Mouse (Mus musculus): Measurements from ENCODE around the gene Kif3a. TPM values are rescaled to one million over a fixed set of nuclear protein-coding genes. Genes with fewer than 3 reads are reported as not detected.

Kif3a gene
- total RNA-seq, 2 experiments from 2014 or later, result 4.6 to 6.3 TPM

GRCm38 (mm10) chr11:53623573-53623972, 56.4 kb downstream of the Kif3a start:
- intact Hi-C loops (cut with DNase I), result no loop called here
- Histone ChIP-seq H3K27ac (no peak overlapping the region), H3K4me3 (no peak overlapping the region)
- no peak for DNase-seq
- TF ChIP-seq CTCF (IDR thresholded peaks at IDR 0.05), result no peak

- intact Hi-C loops (cut with DNase I), result no loop called here
- no peak overlapping the region for H3K27ac ChIP-seq
- peak; percentile 14; the same call in 1 of the 2 replicates for TF ChIP-seq CTCF (IDR thresholded peaks at IDR 0.05)
- no peak for DNase-seq
- no peak overlapping the region for H3K4me3 ChIP-seq
These were observed 56.9 kb downstream of the Kif3a start for GRCm38 (mm10) chr11:53624124-53624523.

GRCm38 (mm10) chr11:53626802-53627373, 59.7 kb downstream of the Kif3a start:
- TF ChIP-seq CTCF (IDR thresholded peaks at IDR 0.05), result no peak
- intact Hi-C loops (cut with DNase I), result loop anchor here (1.0 kb wide), 1 partner anchor 157 kb away; the partner anchor contains the start of gene Gm9837
- no peak overlapping the region for H3K4me3 ChIP-seq
- H3K27ac ChIP-seq, result no peak overlapping the region
- DNase-seq, result no peak

GRCm38 (mm10) chr11:53627859-53628258, 60.7 kb downstream of the Kif3a start:
- intact Hi-C loops (cut with DNase I), result loop anchor here (1.0 kb wide), 1 partner anchor 158 kb away; the partner anchor contains the start of gene Gm9837
- DNase-seq, result peak; percentile 66
- H3K27ac ChIP-seq, result no peak overlapping the region
- peak; percentile 76 for TF ChIP-seq CTCF (IDR thresholded peaks at IDR 0.05)
- H3K4me3 ChIP-seq, result no peak overlapping the region

- Histone ChIP-seq H3K4me3 (no peak overlapping the region), H3K27ac (no peak overlapping the region)
- no peak for DNase-seq
- intact Hi-C loops (cut with DNase I), result no loop called here
- TF ChIP-seq CTCF (IDR thresholded peaks at IDR 0.05), result peak; percentile 35
These were observed 65.0 kb downstream of the Kif3a start for GRCm38 (mm10) chr11:53632122-53632733.

GRCm38 (mm10) chr11:53633644-53634043, 66.5 kb downstream of the Kif3a start:
- intact Hi-C loops (cut with DNase I), result no loop called here
- no peak for TF ChIP-seq CTCF (IDR thresholded peaks at IDR 0.05)
- Histone ChIP-seq H3K27ac (no peak overlapping the region), H3K4me3 (no peak overlapping the region)
- no peak for DNase-seq

- Histone ChIP-seq H3K27ac (no peak within 1 kb of the TSS), H3K4me3 (no peak within 1 kb of the TSS)
- DNase-seq, result no peak
- no peak for TF ChIP-seq CTCF (IDR thresholded peaks at IDR 0.05)
- intact Hi-C loops (cut with DNase I), result no loop called here
These were observed 67.4 kb downstream of the Kif3a start, which contains the start of gene Il13 for GRCm38 (mm10) chr11:53634556-53634955. TSS of gene Il13 (minus strand) at chr11:53634702.

GRCm38 (mm10) chr11:53635590-53636182, 68.5 kb downstream of the Kif3a start:
- Histone ChIP-seq H3K4me3 (peak overlapping the region; percentile 65), H3K27ac (no peak overlapping the region)
- DNase-seq, result no peak
- no peak for TF ChIP-seq CTCF (IDR thresholded peaks at IDR 0.05)
- intact Hi-C loops (cut with DNase I), result no loop called here

GRCm38 (mm10) chr11:53636183-53636646, 69.0 kb downstream of the Kif3a start:
- peak overlapping the region; percentile 65 for H3K4me3 ChIP-seq
- intact Hi-C loops (cut with DNase I), result no loop called here
- peak; percentile 35 for DNase-seq

GRCm38 (mm10) chr11:53637046-53637802, 70.0 kb downstream of the Kif3a start:
- Histone ChIP-seq H3K27ac (no peak overlapping the region), H3K4me3 (no peak overlapping the region)
- DNase-seq, result no peak
- TF ChIP-seq CTCF (IDR thresholded peaks at IDR 0.05), result no peak
- intact Hi-C loops (cut with DNase I), result no loop called here

More at GRCm38 (mm10) chr11:53636183-53636646, 69.0 kb downstream of the Kif3a start:
- no peak for TF ChIP-seq CTCF (IDR thresholded peaks at IDR 0.05)
- H3K27ac ChIP-seq, result no peak overlapping the region

- intact Hi-C loops (cut with DNase I), result no loop called here
- no peak for TF ChIP-seq CTCF (IDR thresholded peaks at IDR 0.05)
These were observed 70.7 kb downstream of the Kif3a start for GRCm38 (mm10) chr11:53637803-53638260.

GRCm38 (mm10) chr11:53642744-53643279, 75.6 kb downstream of the Kif3a start:
- Histone ChIP-seq H3K27ac (no peak overlapping the region), H3K4me3 (no peak overlapping the region)
- no peak for DNase-seq
- intact Hi-C loops (cut with DNase I), result no loop called here
- peak; percentile 25; the same call in 1 of the 2 replicates for TF ChIP-seq CTCF (IDR thresholded peaks at IDR 0.05)

More at GRCm38 (mm10) chr11:53637803-53638260, 70.7 kb downstream of the Kif3a start:
- Histone ChIP-seq H3K4me3 (no peak overlapping the region), H3K27ac (no peak overlapping the region)
- no peak for DNase-seq

Data from gastrocnemius, adult 2 months (tissue).